Mouse (Mus musculus) liver, embryonic 11.5 days (tissue): Measurements from ENCODE around the gene Hist1h3f. TPM values are rescaled to one million over a fixed set of nuclear protein-coding genes. Genes with fewer than 3 reads are reported as not detected.
"Not testable (repeated sequence)": the region's sequence is repeated elsewhere in the genome, so short reads cannot be mapped to it uniquely, and the experiment has no call there.

Experiments used
- ATAC-seq: fragments of 200-750 bp; cut with Nextera tagmentation; replicated peaks from 2 replicates; pipeline ENCODE4 v1.8.0; 2017; ENCODE audit warnings: moderate number of reproducible peaks, mild to moderate bottlenecking, moderate TSS enrichment, moderate library complexity; ENCODE audit not compliant: low FRiP score
- DNase-seq: peaks from one replicate; pipeline ENCODE4 v3.0.0-alpha.2; 2017; ENCODE audit warnings: low spot score
- H3K27ac ChIP-seq: fragments of 300-500 bp; sonication (generic); 2 replicates; pipeline ENCODE4 v1.5.1; 2014; ENCODE audit warnings: mild to moderate bottlenecking, low read depth, low read length, control low read depth
- H3K27me3 ChIP-seq: fragments of 300-500 bp; sonication (generic); replicated peaks from 2 replicates; pipeline ENCODE4 v1.6.1; 2014; ENCODE audit warnings: low read length, mixed read lengths; ENCODE audit not compliant: control insufficient read depth, insufficient read depth
- H3K36me3 ChIP-seq: fragments of 300-500 bp; sonication (generic); 2 replicates; pipeline ENCODE4 v1.6.1; 2014; ENCODE audit warnings: mild to moderate bottlenecking, low read length, moderate library complexity, mixed read lengths; ENCODE audit not compliant: control insufficient read depth, insufficient read depth
- H3K4me1 ChIP-seq: fragments of 300-500 bp; sonication (generic); replicated peaks from 2 replicates; pipeline ENCODE4 v1.6.1; 2014; ENCODE audit warnings: low read length, mixed read lengths; ENCODE audit not compliant: control insufficient read depth, insufficient read depth
- H3K4me2 ChIP-seq: fragments of 300-500 bp; sonication (generic); 2 replicates; pipeline ENCODE4 v1.6.1; 2014; ENCODE audit warnings: mild to moderate bottlenecking, control low read depth, moderate library complexity
- H3K4me3 ChIP-seq: fragments of 300-500 bp; sonication (generic); 2 replicates; pipeline ENCODE4 v1.5.1; 2014; ENCODE audit warnings: low read depth, low read length, control low read depth
- H3K9ac ChIP-seq: fragments of 300-500 bp; sonication (generic); 2 replicates; pipeline ENCODE4 v1.6.1; 2014; ENCODE audit warnings: low read depth, low read length, control low read depth
- H3K9me3 ChIP-seq: fragments of 300-500 bp; sonication (generic); 2 replicates; pipeline ENCODE4 v1.6.1; 2016; ENCODE audit warnings: low read length, inconsistent platforms, mixed read lengths; ENCODE audit not compliant: control insufficient read depth
- WGBS: fragments of 180-500 bp; shearing (Covaris S2); extraction: QIAGEN DNeasy Blood & Tissue Kit; methylation state at CpG from one replicate; pipeline ENCODE4 v1.1.7; 2014; 5-methylcytosine and 5-hydroxymethylcytosine counted together
- polyA plus RNA-seq: library from polyadenylated mRNA; unstranded; fragments of >200 nt; fragmentation: Nextera tagmentation; extraction: Ambion mirVana; gene quantifications from 2 replicates; pipeline ENCODE4 v1.2.1, GENCODE M21; 2014

Hist1h3f gene
- polyA plus RNA-seq, 1 experiment from 2014 or later = 0.62 TPM

DNA sequence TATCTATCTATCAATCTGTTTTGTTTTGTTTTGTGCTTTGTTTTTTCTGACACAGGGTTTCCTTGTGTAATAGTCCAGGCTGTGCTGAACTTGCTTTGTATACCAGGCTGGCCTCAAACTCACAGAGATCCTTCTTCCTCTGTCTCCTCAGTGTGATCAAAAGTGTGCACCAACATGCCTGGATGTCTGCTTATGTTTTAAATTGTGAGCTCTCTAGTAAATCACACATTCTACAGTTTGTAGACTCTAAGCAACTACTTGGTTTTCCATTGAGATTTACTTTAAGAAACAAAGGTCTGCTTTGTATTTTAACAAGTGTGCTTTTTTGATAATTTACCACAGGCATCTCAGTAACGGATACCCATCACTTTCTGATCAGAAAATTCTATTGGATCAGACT is 34.0 kb downstream of the Hist1h3f start:
- Histone ChIP-seq H3K4me3 (no peak overlapping the region), H3K4me1 (peaks cover 20% of the 10 kb centered on the region), H3K4me2 (no peak overlapping the region), H3K27ac (no peak overlapping the region), H3K9me3 (no peaks in the 10 kb centered on the region), H3K36me3 (no peaks in the 10 kb centered on the region), H3K9ac (no peak overlapping the region), H3K27me3 (no peaks in the 10 kb centered on the region)
- no peak for ATAC-seq
- no peak for DNase-seq
- WGBS = 95% methylated on average over 1 of the region's 1 CpGs

DNA sequence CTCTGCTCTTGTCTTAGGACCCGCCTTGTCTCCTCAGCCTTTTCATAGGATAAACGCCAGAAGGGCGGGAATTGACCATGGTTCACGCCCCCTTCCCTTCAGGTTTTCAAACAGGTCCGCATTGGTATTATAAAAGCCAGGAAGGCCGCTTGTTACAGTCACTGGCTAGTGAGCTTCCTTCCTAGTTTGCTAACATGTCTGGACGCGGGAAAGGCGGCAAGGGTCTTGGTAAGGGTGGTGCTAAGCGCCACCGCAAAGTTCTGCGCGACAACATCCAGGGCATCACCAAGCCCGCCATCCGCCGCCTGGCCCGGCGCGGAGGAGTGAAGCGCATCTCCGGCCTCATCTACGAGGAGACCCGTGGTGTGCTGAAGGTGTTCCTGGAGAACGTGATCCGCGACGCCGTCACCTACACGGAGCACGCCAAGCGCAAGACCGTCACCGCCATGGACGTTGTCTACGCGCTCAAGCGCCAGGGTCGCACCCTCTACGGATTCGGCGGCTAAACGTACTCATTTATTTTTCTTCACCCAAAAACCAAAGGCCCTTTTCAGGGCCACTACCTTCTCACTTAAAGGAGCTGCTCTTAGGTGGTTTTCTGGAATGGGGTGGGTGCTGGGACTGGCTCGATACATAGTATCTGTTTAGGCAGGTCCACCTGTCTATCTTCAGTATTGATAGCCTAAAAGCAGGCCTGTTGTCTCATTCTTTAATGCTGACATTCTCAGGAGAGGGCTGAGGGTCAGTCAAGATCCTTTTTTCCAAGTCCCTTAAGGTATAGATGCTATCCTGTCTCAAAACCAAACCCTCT is 37.8 kb downstream of the Hist1h3f start, which contains the start of gene Hist1h4d:
Gene Hist1h4d, plus strand, starts transcription at position 191 of the 811 bp plus-strand sequence.
- DNase-seq = peak; percentile 97
- Histone ChIP-seq H3K4me3 (peak within 1 kb of the TSS; percentile 50), H3K4me2 (peak within 1 kb of the TSS; percentile 77), H3K9ac (peak within 1 kb of the TSS; percentile 77), H3K27me3 (no peaks in the 10 kb centered on the region), H3K9me3 (no peaks in the 10 kb centered on the region), H3K36me3 (no peaks in the 10 kb centered on the region), H3K27ac (peak within 1 kb of the TSS; percentile 100), H3K4me1 (peaks cover 33% of the 10 kb centered on the region)
- peak; percentile 85 for ATAC-seq
- under 1% methylated on average over 43 of the region's 43 CpGs for WGBS

DNA sequence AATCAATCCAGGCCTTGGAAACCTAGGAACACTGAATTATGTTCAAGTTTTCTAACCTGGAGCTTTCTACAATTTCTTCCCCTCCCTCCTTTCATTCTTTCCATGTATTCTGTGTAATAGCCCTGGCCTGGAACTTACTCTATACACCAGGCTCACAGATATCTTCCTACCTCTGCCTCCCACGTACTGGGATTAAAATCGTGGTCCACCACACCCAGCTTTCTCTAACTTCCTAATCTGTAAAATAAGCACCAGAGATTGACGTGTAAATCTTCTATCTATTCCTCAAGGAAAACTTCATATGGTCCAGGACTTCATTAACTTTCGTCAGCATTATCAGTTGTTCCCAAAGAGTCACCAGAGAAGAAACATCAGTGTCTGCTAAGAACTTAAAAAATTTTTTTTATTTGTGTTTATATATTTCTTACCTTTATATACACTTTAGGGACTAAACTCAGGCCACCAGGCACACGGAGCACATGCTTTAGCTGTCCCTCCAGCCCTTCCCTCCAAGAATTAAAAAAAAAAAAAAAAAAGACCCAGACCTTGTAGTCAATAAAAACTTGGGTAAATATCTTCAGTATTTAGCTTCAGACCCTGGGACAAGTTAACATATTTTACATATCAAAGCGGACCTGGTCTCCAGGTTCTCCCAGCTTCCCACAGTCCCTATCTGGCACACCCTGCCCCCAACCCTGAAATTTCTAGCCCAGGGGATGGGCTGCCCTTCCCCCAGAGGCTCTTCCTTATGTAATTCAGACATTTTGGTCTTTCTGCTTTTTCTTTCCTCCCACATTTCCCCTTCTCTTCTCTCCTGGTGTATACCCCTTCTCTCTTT is 38.6 kb downstream of the Hist1h3f start:
- Histone ChIP-seq H3K9ac (peak overlapping the region; percentile 77), H3K4me3 (peak overlapping the region; percentile 50), H3K4me2 (peak overlapping the region; percentile 77), H3K27me3 (no peaks in the 10 kb centered on the region), H3K36me3 (no peaks in the 10 kb centered on the region), H3K9me3 (no peaks in the 10 kb centered on the region), H3K27ac (peak overlapping the region; percentile 100), H3K4me1 (peaks cover 31% of the 10 kb centered on the region)
- DNase-seq (no peak), ATAC-seq (peak; percentile 3)
- 6% methylated on average over 6 of the region's 6 CpGs for WGBS

DNA sequence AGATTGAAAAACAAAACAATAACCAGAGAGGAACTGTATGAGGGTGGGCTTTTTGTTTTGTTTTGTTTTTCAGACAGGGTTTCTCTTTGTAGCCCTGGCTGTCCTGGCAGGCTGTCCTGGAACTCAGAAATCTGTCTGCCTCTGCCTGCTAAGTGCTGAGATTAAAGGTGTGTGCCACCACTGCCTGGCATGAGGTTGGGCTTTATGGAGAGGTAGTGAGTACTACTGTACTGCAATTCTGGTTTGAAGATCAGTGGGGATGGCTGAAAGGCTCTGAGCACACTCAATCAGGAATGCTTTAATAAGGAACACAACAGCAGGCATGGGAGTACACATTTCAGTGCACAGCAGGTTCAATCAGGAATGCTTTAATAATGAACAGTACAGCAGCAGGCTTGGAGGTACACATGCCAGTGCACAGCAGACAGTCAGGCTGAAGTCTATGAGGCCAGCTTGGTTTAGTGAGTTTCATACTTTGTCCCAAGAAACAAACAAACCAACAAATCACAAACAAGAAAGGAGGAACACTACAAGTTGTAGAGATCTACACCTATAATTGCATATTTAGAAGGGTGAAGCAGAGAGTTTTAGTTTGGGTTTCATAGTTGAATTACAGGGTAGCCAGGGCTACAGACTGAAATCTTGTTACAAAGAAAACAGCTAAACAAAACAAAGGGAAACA is 39.7 kb downstream of the Hist1h3f start:
- ATAC-seq = no peak
- Histone ChIP-seq H3K27me3 (no peaks in the 10 kb centered on the region), H3K4me1 (peaks cover 31% of the 10 kb centered on the region), H3K4me2 (peak overlapping the region; percentile 77), H3K36me3 (no peaks in the 10 kb centered on the region), H3K27ac (peak overlapping the region; percentile 100), H3K9ac (peak overlapping the region; percentile 49), H3K4me3 (no peak overlapping the region; the same call in 1 of the 2 replicates), H3K9me3 (no peaks in the 10 kb centered on the region)
- no peak for DNase-seq

DNA sequence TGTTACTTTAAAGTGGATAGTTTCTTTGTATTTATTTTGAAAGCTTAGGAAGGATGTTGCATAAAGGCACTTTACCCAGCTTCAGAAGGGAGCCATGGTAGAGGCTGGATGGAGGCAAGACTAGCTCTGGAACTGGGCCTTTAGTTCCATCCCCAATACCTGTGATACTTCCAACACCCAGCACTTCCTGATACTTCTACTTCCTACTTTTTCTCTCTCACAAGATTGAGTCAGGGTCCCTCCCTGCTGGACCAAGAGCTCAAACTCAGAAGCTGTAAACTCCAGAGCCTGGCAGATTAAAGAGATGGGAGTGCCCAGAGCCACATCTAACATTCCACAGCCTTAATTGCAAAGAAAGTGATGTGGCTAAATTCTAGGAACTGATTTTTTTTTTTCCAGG is 40.5 kb downstream of the Hist1h3f start:
- DNase-seq (no peak), ATAC-seq (no peak)
- Histone ChIP-seq H3K4me3 (peak overlapping the region; percentile 52), H3K27ac (peak overlapping the region; percentile 100), H3K9ac (peak overlapping the region; percentile 69), H3K27me3 (no peaks in the 10 kb centered on the region), H3K4me2 (peak overlapping the region; percentile 87), H3K4me1 (peaks cover 31% of the 10 kb centered on the region), H3K36me3 (no peaks in the 10 kb centered on the region), H3K9me3 (no peaks in the 10 kb centered on the region)

DNA sequence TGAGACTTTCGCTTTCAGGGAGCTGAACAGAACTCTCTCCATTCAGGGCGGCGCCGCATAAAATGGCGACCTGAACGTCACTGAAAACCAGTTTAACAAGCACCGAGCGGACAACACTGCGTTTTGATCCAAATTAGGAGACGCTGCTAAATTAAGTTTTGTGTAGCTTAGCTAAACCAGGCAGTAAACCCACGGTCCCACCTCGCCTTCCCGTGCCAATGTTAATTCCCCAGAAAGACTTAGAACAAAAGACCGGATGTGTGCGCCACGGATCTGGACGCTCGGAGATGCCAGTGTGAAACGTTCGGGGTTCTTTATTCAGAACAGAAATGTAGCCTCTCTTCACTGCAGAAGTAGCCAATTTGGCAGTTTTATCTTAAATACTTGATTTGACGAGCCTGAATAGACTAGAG is 41.2 kb downstream of the Hist1h3f start:
- ATAC-seq = peak; percentile 7; the same call in 1 of the 2 replicates
- Histone ChIP-seq H3K27ac (peak overlapping the region; percentile 100), H3K36me3 (no peaks in the 10 kb centered on the region), H3K4me3 (peak overlapping the region; percentile 52), H3K9ac (peak overlapping the region; percentile 69), H3K9me3 (no peaks in the 10 kb centered on the region), H3K4me1 (peaks cover 31% of the 10 kb centered on the region), H3K27me3 (no peaks in the 10 kb centered on the region), H3K4me2 (peak overlapping the region; percentile 87)
- under 1% methylated on average over 21 of the region's 21 CpGs for WGBS
- DNase-seq = peak; percentile 80

DNA sequence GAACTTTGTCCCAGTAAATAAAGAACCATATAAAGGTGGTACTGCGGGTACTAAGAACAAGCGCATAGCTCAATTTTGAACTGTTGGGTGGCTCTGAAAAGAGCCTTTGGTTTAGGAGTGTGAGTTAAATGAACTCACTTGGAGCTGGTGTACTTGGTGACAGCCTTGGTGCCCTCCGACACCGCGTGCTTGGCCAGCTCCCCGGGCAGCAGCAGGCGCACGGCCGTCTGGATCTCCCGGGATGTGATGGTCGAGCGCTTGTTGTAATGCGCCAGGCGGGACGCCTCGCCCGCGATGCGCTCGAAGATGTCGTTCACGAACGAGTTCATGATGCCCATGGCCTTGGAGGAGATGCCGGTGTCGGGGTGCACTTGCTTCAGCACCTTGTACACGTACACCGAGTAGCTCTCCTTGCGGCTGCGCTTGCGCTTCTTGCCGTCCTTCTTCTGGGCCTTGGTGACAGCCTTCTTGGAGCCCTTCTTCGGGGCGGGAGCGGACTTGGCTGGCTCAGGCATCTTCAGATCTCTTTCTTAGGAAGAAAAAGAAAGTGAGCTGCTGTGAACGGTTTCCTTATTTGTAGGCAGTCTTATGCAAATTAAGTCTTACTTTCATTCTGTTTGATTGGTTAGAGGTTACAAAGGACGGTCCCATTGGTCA is 41.7 kb downstream of the Hist1h3f start:
- Histone ChIP-seq H3K9ac (peak overlapping the region; percentile 69), H3K4me2 (peak overlapping the region; percentile 87), H3K27ac (peak overlapping the region; percentile 100), H3K4me3 (peak overlapping the region; percentile 52), H3K4me1 (peaks cover 31% of the 10 kb centered on the region)
- not testable (repeated sequence) for H3K9me3 ChIP-seq, H3K27me3 ChIP-seq, H3K36me3 ChIP-seq
- WGBS = 2% methylated on average over 20 of the region's 36 CpGs
- ATAC-seq = peak; percentile 80
- DNase-seq = peak; percentile 72
